Mouse (Mus musculus): ENCODE measurements around the gene Gria4. TPM values are rescaled to one million over a fixed set of nuclear protein-coding genes. Genes with fewer than 3 reads are reported as not detected.

Gria4 gene
- total RNA-seq, 2 experiments from 2014 or later: 1.1 to 1.7 TPM

Small RNA genes lying within 50 kb of the gene (microRNA-seq; reads per million reads assigned to microRNA genes)
- not detected for gene Gm23811
- not detected for gene Gm23992

Measured in adrenal gland, postnatal 36 days (tissue).